Mouse (Mus musculus) lung, embryonic 15.5 days (tissue): ENCODE results near the gene Ak8. TPM values are rescaled to one million over a fixed set of nuclear protein-coding genes. Genes with fewer than 3 reads are reported as not detected.

Experiments
- ATAC-seq: fragments of 200-750 bp; cut with Nextera tagmentation; 2 replicates; pipeline ENCODE4 v1.8.0; 2017; ENCODE audit warnings: moderate number of reproducible peaks, borderline replicate concordance; ENCODE audit not compliant: low FRiP score, low TSS enrichment; ENCODE audit errors: extremely low read depth
- H3K27ac ChIP-seq: fragments of 300-500 bp; sonication (generic); 2 replicates; pipeline ENCODE4 v1.5.1; 2015; ENCODE audit warnings: moderate library complexity, mild to moderate bottlenecking, inconsistent platforms
- H3K27me3 ChIP-seq: fragments of 300-500 bp; sonication (generic); 2 replicates; pipeline ENCODE4 v1.6.1; 2015; ENCODE audit warnings: inconsistent platforms
- H3K36me3 ChIP-seq: fragments of 300-500 bp; sonication (generic); 2 replicates; pipeline ENCODE4 v1.6.1; 2015; ENCODE audit warnings: inconsistent platforms
- H3K4me1 ChIP-seq: fragments of 300-500 bp; sonication (generic); 2 replicates; pipeline ENCODE4 v1.6.1; 2015; ENCODE audit warnings: inconsistent platforms
- H3K4me2 ChIP-seq: fragments of 300-500 bp; sonication (generic); 2 replicates; pipeline ENCODE4 v1.6.1; 2015; ENCODE audit warnings: inconsistent platforms, mild to moderate bottlenecking, moderate library complexity
- H3K4me3 ChIP-seq: fragments of 300-500 bp; sonication (generic); 2 replicates; pipeline ENCODE4 v1.5.1; 2015; ENCODE audit warnings: mild to moderate bottlenecking, inconsistent platforms
- H3K9ac ChIP-seq: fragments of 300-500 bp; sonication (generic); 2 replicates; pipeline ENCODE4 v1.6.1; 2015; ENCODE audit warnings: inconsistent platforms
- H3K9me3 ChIP-seq: fragments of 300-500 bp; sonication (generic); 2 replicates; pipeline ENCODE4 v1.6.1; 2016; ENCODE audit warnings: inconsistent platforms
- WGBS: fragments of 180-500 bp; shearing (Covaris S2); methylation state at CpG from one replicate; pipeline ENCODE4 v1.1.7; 2015; 5-methylcytosine and 5-hydroxymethylcytosine counted together
- polyA plus RNA-seq: library from polyadenylated mRNA; unstranded; fragments of >200 nt; fragmentation: Nextera tagmentation; extraction: Ambion mirVana; gene quantifications from 2 replicates; pipeline ENCODE4 v1.2.1, GENCODE M21; 2015

Ak8 gene
- polyA plus RNA-seq, 1 experiment from 2014 or later, result 1.9 TPM

GRCm38 (mm10) chr2:28740159-28740558 lies 40.2 kb downstream of the Ak8 start:
- Histone ChIP-seq H3K36me3 (no peaks in the 10 kb centered on the region), H3K9ac (no peak overlapping the region), H3K4me1 (no peaks in the 10 kb centered on the region), H3K27me3 (no peaks in the 10 kb centered on the region), H3K4me2 (no peak overlapping the region), H3K27ac (no peak overlapping the region), H3K4me3 (no peak overlapping the region), H3K9me3 (no peaks in the 10 kb centered on the region)
- ATAC-seq, result no peak
- WGBS, result 74% methylated on average over 5 of the region's 5 CpGs

GRCm38 (mm10) chr2:28742701-28743100 lies 42.7 kb downstream of the Ak8 start:
- H3K27ac ChIP-seq, result no peak overlapping the region
- H3K4me2 ChIP-seq, result no peak overlapping the region
- 0 out of 2 replicates have a peak, but pooled peaks cover 4% of the 10 kb centered on the region for H3K4me1 ChIP-seq
- no peak overlapping the region for H3K4me3 ChIP-seq
- H3K36me3 ChIP-seq, result no peaks in the 10 kb centered on the region
- H3K9me3 ChIP-seq, result no peaks in the 10 kb centered on the region
- no peaks in the 10 kb centered on the region for H3K27me3 ChIP-seq
- no peak for ATAC-seq
- no peak overlapping the region for H3K9ac ChIP-seq
- 64% methylated on average over 8 of the region's 8 CpGs for WGBS

- Histone ChIP-seq H3K27me3 (peaks cover 15% of the 10 kb centered on the region; the same call in 1 of the 2 replicates), H3K27ac (peak overlapping the region; percentile 60), H3K36me3 (no peaks in the 10 kb centered on the region), H3K9ac (no peak overlapping the region), H3K4me2 (peak overlapping the region; percentile 8; the same call in 1 of the 2 replicates), H3K9me3 (no peaks in the 10 kb centered on the region), H3K4me1 (peaks cover 10% of the 10 kb centered on the region), H3K4me3 (no peak overlapping the region)
- 45% methylated on average over 15 of the region's 15 CpGs for WGBS
- ATAC-seq, result peak; percentile 84
Observed at GRCm38 (mm10) chr2:28746682-28747332, 46.8 kb downstream of the Ak8 start.

DNA sequence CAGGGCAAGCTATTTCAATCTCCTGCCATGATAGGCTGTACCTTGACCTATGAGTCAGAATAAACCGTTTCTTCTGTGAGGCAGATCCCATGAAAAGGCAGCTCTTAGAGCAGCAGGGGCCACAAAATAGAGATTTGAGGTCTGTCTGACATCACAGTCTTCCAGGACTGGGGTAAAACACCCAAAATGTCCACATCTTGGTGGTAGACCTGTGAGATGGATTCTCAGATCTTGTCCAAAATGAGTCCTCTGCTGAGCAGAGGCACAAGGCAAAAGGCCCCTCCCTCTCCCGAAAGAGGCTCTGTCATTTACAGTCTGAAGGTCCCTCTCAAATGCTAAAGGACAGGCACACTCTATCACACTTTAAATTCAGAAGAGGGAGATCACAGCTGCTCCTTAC lies 47.7 kb downstream of the Ak8 start:
- H3K27me3 ChIP-seq, result peaks cover 24% of the 10 kb centered on the region; the same call in 1 of the 2 replicates
- no peak overlapping the region for H3K27ac ChIP-seq
- no peaks in the 10 kb centered on the region for H3K9me3 ChIP-seq
- H3K36me3 ChIP-seq, result no peaks in the 10 kb centered on the region
- H3K4me3 ChIP-seq, result no peak overlapping the region
- H3K9ac ChIP-seq, result no peak overlapping the region
- H3K4me1 ChIP-seq, result peaks cover 19% of the 10 kb centered on the region
- ATAC-seq, result no peak
- 83% methylated on average over 2 of the region's 2 CpGs for WGBS
- H3K4me2 ChIP-seq, result no peak overlapping the region

DNA sequence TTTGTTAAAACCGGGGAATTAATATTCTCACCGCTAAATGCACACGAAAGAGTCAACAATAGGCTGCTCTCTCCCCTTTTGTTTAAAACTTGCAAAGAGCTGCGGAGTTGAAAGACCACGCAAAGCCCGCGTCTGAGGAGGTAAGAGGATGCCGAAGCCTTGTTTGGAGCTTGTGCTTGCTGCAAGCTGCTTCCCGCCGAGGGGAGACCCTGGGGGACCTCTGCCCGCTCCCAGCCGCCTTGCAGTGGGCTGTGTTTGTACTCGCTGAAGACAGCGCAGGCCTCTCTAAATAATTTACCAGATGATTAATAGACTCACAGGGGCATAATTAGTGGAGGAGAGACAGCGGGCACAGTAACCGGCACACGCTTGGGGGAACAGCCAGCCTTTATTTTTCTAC lies 51.2 kb downstream of the Ak8 start:
- Histone ChIP-seq H3K36me3 (no peaks in the 10 kb centered on the region), H3K9ac (peak overlapping the region; percentile 32), H3K9me3 (no peaks in the 10 kb centered on the region), H3K27ac (no peak overlapping the region), H3K4me1 (peaks cover 23% of the 10 kb centered on the region), H3K27me3 (peaks cover 28% of the 10 kb centered on the region; the same call in 1 of the 2 replicates), H3K4me3 (peak overlapping the region; percentile 34), H3K4me2 (peak overlapping the region; percentile 60)
- ATAC-seq, result no peak
- 2% methylated on average over 17 of the region's 17 CpGs for WGBS

DNA sequence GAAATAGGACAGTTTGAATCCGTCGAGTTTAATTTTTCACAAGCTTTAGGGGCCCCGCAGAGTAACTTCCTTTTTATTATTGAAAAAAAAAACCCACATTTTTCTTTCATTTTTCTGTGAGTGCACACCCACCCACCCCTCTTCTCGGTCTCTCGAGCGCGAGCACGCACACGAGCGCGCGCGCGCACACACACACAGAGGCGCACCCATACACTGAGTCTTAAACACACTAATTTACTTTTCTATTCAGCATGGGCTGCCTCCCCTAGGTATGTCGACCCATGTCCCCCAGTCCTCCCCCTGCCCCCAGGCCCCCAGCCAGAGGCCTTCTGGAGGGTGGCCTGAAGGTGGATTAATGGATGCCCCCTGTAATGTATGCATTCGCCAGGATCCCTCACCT lies 51.7 kb downstream of the Ak8 start:
- H3K4me3 ChIP-seq, result peak overlapping the region; percentile 34
- ATAC-seq, result no peak
- H3K4me2 ChIP-seq, result peak overlapping the region; percentile 60
- no peaks in the 10 kb centered on the region for H3K9me3 ChIP-seq
- H3K9ac ChIP-seq, result peak overlapping the region; percentile 32
- no peaks in the 10 kb centered on the region for H3K36me3 ChIP-seq
- H3K27ac ChIP-seq, result no peak overlapping the region
- WGBS, result 15% methylated on average over 17 of the region's 17 CpGs
- peaks cover 20% of the 10 kb centered on the region for H3K4me1 ChIP-seq
- H3K27me3 ChIP-seq, result peaks cover 28% of the 10 kb centered on the region; the same call in 1 of the 2 replicates

- no peaks in the 10 kb centered on the region for H3K9me3 ChIP-seq
- H3K36me3 ChIP-seq, result no peaks in the 10 kb centered on the region
- ATAC-seq, result no peak
- H3K9ac ChIP-seq, result no peak overlapping the region
- no peak overlapping the region for H3K4me2 ChIP-seq
- peaks cover 28% of the 10 kb centered on the region; the same call in 1 of the 2 replicates for H3K27me3 ChIP-seq
- no peak overlapping the region for H3K27ac ChIP-seq
- H3K4me1 ChIP-seq, result peaks cover 20% of the 10 kb centered on the region
- 40% methylated on average over 8 of the region's 8 CpGs for WGBS
- H3K4me3 ChIP-seq, result no peak overlapping the region
Observed at GRCm38 (mm10) chr2:28752388-28752787, 52.4 kb downstream of the Ak8 start.

DNA sequence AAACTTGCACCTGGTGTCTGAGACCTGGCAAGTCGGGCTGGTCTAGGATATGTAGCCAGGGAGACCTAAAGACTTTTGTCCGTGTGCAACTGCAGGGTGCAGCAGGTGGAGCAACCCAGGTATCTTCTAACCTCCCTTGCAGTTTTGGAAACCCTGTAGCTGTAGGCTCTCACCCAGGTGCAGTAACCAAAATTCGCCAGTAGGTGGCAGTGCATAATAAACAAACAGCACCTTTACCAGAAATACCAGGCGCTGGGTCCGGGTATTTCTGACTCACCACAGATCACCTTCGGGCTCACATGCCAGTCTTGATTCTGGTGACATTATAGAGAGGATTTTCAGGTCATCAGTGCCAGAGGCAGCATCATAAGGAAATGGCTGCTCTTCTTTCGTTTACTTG lies 55.5 kb downstream of the Ak8 start:
- no peak overlapping the region for H3K4me3 ChIP-seq
- WGBS, result 4% methylated on average over 7 of the region's 7 CpGs
- no peak for ATAC-seq
- no peak overlapping the region for H3K27ac ChIP-seq
- no peak overlapping the region for H3K4me2 ChIP-seq
- H3K36me3 ChIP-seq, result no peaks in the 10 kb centered on the region
- H3K9ac ChIP-seq, result no peak overlapping the region
- H3K27me3 ChIP-seq, result peaks cover 16% of the 10 kb centered on the region; the same call in 1 of the 2 replicates
- H3K4me1 ChIP-seq, result peaks cover 20% of the 10 kb centered on the region
- no peaks in the 10 kb centered on the region for H3K9me3 ChIP-seq

DNA sequence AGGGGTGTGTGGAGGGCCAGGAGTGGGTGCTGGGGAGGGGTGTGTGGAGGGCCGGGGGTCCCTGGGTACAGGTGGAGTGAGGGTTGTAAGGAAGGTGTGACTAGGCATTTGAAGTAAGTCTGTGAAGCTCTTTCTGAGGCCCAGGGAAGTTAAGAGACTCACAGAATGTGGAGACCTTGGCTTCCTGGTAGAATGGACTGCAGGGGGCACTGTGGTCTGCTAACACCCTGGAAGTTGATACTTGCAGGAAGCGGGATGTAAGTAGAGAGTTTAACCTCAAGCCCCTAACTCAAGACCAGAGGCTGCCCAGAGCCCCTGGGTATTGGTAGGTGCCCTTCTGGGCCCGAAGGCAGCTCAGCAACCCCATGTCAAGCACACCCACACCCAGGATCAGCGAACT lies 56.2 kb downstream of the Ak8 start:
- H3K9me3 ChIP-seq, result no peaks in the 10 kb centered on the region
- peaks cover 13% of the 10 kb centered on the region; the same call in 1 of the 2 replicates for H3K27me3 ChIP-seq
- WGBS, result 32% methylated on average over 4 of the region's 4 CpGs
- no peak overlapping the region for H3K4me2 ChIP-seq
- ATAC-seq, result no peak
- H3K9ac ChIP-seq, result no peak overlapping the region
- peaks cover 16% of the 10 kb centered on the region for H3K4me1 ChIP-seq
- H3K36me3 ChIP-seq, result no peaks in the 10 kb centered on the region
- H3K27ac ChIP-seq, result no peak overlapping the region
- no peak overlapping the region for H3K4me3 ChIP-seq

DNA sequence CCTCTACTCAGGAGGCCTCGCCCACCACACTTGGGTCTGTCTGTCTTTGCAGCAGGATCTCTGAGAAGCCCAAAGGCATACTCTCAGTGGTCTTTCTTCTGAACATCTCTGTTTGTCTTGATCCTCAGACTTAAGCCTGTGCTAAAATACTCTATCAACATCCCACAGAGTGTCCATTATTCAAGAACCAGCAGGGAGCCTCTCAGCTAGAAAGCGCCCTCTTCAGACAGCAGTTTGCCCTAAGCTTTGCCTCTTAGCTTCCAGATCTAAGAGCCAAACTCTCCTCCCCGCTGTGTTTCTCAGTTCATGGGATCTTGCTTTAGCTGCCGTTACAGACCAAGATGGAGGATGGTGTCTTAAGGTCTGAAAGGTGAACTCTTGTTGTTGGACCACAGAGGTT lies 59.5 kb downstream of the Ak8 start:
- Histone ChIP-seq H3K9ac (no peak overlapping the region), H3K27ac (no peak overlapping the region), H3K4me3 (no peak overlapping the region), H3K4me2 (no peak overlapping the region), H3K27me3 (no peaks in the 10 kb centered on the region), H3K9me3 (no peaks in the 10 kb centered on the region), H3K36me3 (no peaks in the 10 kb centered on the region), H3K4me1 (peaks cover 3% of the 10 kb centered on the region; the same call in 1 of the 2 replicates)
- ATAC-seq, result no peak
- 53% methylated on average over 4 of the region's 4 CpGs for WGBS

GRCm38 (mm10) chr2:28766590-28766989 lies 66.6 kb downstream of the Ak8 start:
- Histone ChIP-seq H3K4me1 (peaks cover 17% of the 10 kb centered on the region), H3K4me3 (no peak overlapping the region), H3K9me3 (no peaks in the 10 kb centered on the region), H3K4me2 (no peak overlapping the region), H3K27ac (no peak overlapping the region), H3K9ac (no peak overlapping the region), H3K27me3 (no peaks in the 10 kb centered on the region), H3K36me3 (no peaks in the 10 kb centered on the region)
- 67% methylated on average over 4 of the region's 4 CpGs for WGBS
- ATAC-seq, result no peak

- WGBS, result 81% methylated on average over 2 of the region's 2 CpGs
- Histone ChIP-seq H3K9me3 (no peaks in the 10 kb centered on the region), H3K27ac (no peak overlapping the region), H3K36me3 (no peaks in the 10 kb centered on the region), H3K9ac (no peak overlapping the region), H3K4me3 (no peak overlapping the region), H3K4me1 (peaks cover 17% of the 10 kb centered on the region), H3K4me2 (no peak overlapping the region), H3K27me3 (no peaks in the 10 kb centered on the region)
- no peak for ATAC-seq
Observed at GRCm38 (mm10) chr2:28767041-28767440, 67.1 kb downstream of the Ak8 start.
